Mouse (Mus musculus) erythroblast, embryonic 14.5 days (primary cell): Measurements from ENCODE around the gene Styk1. TPM values are rescaled to one million over a fixed set of nuclear protein-coding genes. Genes with fewer than 3 reads are reported as not detected.

ENCODE experiments used
- H3K27me3 ChIP-seq: 2 replicates; pipeline ENCODE4 v1.6.1; 2012; ENCODE audit warnings: inconsistent platforms; ENCODE audit not compliant: control insufficient read depth
- H3K36me3 ChIP-seq: 2 replicates; pipeline ENCODE4 v1.6.1; 2012; ENCODE audit warnings: mild to moderate bottlenecking, inconsistent platforms; ENCODE audit not compliant: control insufficient read depth
- H3K4me1 ChIP-seq: 2 replicates; pipeline ENCODE4 v1.6.1; 2012; ENCODE audit warnings: inconsistent platforms; ENCODE audit not compliant: control insufficient read depth
- H3K4me3 ChIP-seq: replicated peaks from 2 replicates; pipeline ENCODE3; 2012; ENCODE audit warnings: moderate library complexity, mild to moderate bottlenecking, inconsistent platforms
- H3K9me3 ChIP-seq: 2 replicates; pipeline ENCODE4 v1.6.1; 2012; ENCODE audit warnings: low read length, inconsistent platforms, mixed read lengths; ENCODE audit not compliant: control insufficient read depth
- GATA1 ChIP-seq: IDR thresholded peaks from 2 replicates; pipeline ENCODE4 v1.6.1; 2012; ENCODE audit warnings: low read length, inconsistent platforms, mixed read lengths
- TAL1 ChIP-seq: IDR thresholded peaks from 3 replicates; pipeline ENCODE4 v1.6.1; 2012; ENCODE audit warnings: low read length, inconsistent platforms, mixed read lengths
- polyA plus RNA-seq: library from polyadenylated mRNA; stranded (reverse); fragments of >175 nt; gene quantifications from 2 replicates; pipeline ENCODE4 v1.2.3, GENCODE M21; 2012

Styk1 gene
- polyA plus RNA-seq, 1 experiment, result not detected

GRCm38 (mm10) chr6:131370767-131371166 lies 17.4 kb upstream of the Styk1 start:
- peaks cover 100% of the 10 kb centered on the region for H3K36me3 ChIP-seq

GRCm38 (mm10) chr6:131369866-131370616 lies 16.6 kb upstream of the Styk1 start:
- Histone ChIP-seq H3K9me3 (no peaks in the 10 kb centered on the region), H3K27me3 (no peaks in the 10 kb centered on the region), H3K36me3 (peaks cover 100% of the 10 kb centered on the region), H3K4me3 (no peak overlapping the region), H3K4me1 (peaks cover 25% of the 10 kb centered on the region)
- TF ChIP-seq GATA1 (no peak), TAL1 (no peak)

More at GRCm38 (mm10) chr6:131370767-131371166, 17.4 kb upstream of the Styk1 start:
- Histone ChIP-seq H3K9me3 (no peaks in the 10 kb centered on the region), H3K4me3 (no peak overlapping the region), H3K27me3 (no peaks in the 10 kb centered on the region), H3K4me1 (peaks cover 18% of the 10 kb centered on the region)
- TF ChIP-seq TAL1, result no peak
- TF ChIP-seq GATA1, result no peak

GRCm38 (mm10) chr6:131367101-131367500 lies 13.7 kb upstream of the Styk1 start:
- Histone ChIP-seq H3K4me3 (no peak overlapping the region), H3K4me1 (peaks cover 50% of the 10 kb centered on the region), H3K36me3 (peaks cover 97% of the 10 kb centered on the region), H3K9me3 (no peaks in the 10 kb centered on the region), H3K27me3 (no peaks in the 10 kb centered on the region)
- TF ChIP-seq GATA1 (no peak), TAL1 (no peak)

- Histone ChIP-seq H3K36me3 (peaks cover 93% of the 10 kb centered on the region), H3K4me1 (peaks cover 71% of the 10 kb centered on the region)
Observed at GRCm38 (mm10) chr6:131364353-131364752, 11.0 kb upstream of the Styk1 start.

GRCm38 (mm10) chr6:131362987-131363765 lies 9.8 kb upstream of the Styk1 start:
- Histone ChIP-seq H3K36me3 (peaks cover 81% of the 10 kb centered on the region), H3K4me3 (no peak overlapping the region), H3K9me3 (peaks cover 4% of the 10 kb centered on the region), H3K4me1 (peaks cover 77% of the 10 kb centered on the region), H3K27me3 (no peaks in the 10 kb centered on the region)
- peak; percentile 50 for TF ChIP-seq TAL1
- TF ChIP-seq GATA1, result no peak

More at GRCm38 (mm10) chr6:131364353-131364752, 11.0 kb upstream of the Styk1 start:
- TF ChIP-seq TAL1, result peak; percentile 48; the same call in 2 of the 3 replicates
- TF ChIP-seq GATA1, result peak; percentile 60
- peaks cover 4% of the 10 kb centered on the region for H3K9me3 ChIP-seq
- peak overlapping the region; percentile 17 for H3K4me3 ChIP-seq
- no peaks in the 10 kb centered on the region for H3K27me3 ChIP-seq

GRCm38 (mm10) chr6:131360693-131361092 lies 7.3 kb upstream of the Styk1 start:
- TF ChIP-seq GATA1, result no peak
- TF ChIP-seq TAL1, result no peak
- peaks cover 61% of the 10 kb centered on the region for H3K4me1 ChIP-seq
- H3K4me3 ChIP-seq, result no peak overlapping the region
- peaks cover 14% of the 10 kb centered on the region for H3K27me3 ChIP-seq
- H3K36me3 ChIP-seq, result peaks cover 56% of the 10 kb centered on the region
- H3K9me3 ChIP-seq, result peaks cover 4% of the 10 kb centered on the region

GRCm38 (mm10) chr6:131359543-131359942 lies 6.1 kb upstream of the Styk1 start:
- peaks cover 49% of the 10 kb centered on the region for H3K4me1 ChIP-seq
- peaks cover 45% of the 10 kb centered on the region for H3K36me3 ChIP-seq
- no peak overlapping the region for H3K4me3 ChIP-seq
- H3K27me3 ChIP-seq, result peaks cover 26% of the 10 kb centered on the region
- no peak for TF ChIP-seq TAL1
- no peak for TF ChIP-seq GATA1
- H3K9me3 ChIP-seq, result peaks cover 4% of the 10 kb centered on the region

- H3K36me3 ChIP-seq, result peaks cover 3% of the 10 kb centered on the region
- TF ChIP-seq GATA1 (no peak), TAL1 (no peak)
- peaks cover 15% of the 10 kb centered on the region for H3K4me1 ChIP-seq
- H3K27me3 ChIP-seq, result peaks cover 44% of the 10 kb centered on the region
- H3K9me3 ChIP-seq, result no peaks in the 10 kb centered on the region
- H3K4me3 ChIP-seq, result no peak overlapping the region
Observed at GRCm38 (mm10) chr6:131354913-131355312, 1.5 kb upstream of the Styk1 start.

- H3K4me1 ChIP-seq, result no peaks in the 10 kb centered on the region
- TF ChIP-seq TAL1 (no peak), GATA1 (no peak)
- no peaks in the 10 kb centered on the region; the same call in 1 of the 2 replicates for H3K27me3 ChIP-seq
- H3K4me3 ChIP-seq, result no peak overlapping the region
- no peaks in the 10 kb centered on the region for H3K36me3 ChIP-seq
- H3K9me3 ChIP-seq, result no peaks in the 10 kb centered on the region; the same call in 1 of the 2 replicates
Observed at GRCm38 (mm10) chr6:131347026-131347425, 6.4 kb downstream of the Styk1 start.
